Mouse (Mus musculus) left cerebral cortex, adult 2 months (tissue): ENCODE measurements around the gene Gcnt2. TPM values are rescaled to one million over a fixed set of nuclear protein-coding genes. Genes with fewer than 3 reads are reported as not detected.

Experiments
- DNase-seq, 2 experiments: peaks; one replicate each; pipeline ENCODE4 v3.0.0; 2021 to 2022; ENCODE audit warnings: low spot score in 2 of 2, mixed read lengths in 1 of 2; ENCODE audit errors: extremely low spot score in 1 of 2
- H3K27ac ChIP-seq: fragments of 200-600 bp; 2 replicates; pipeline ENCODE4 v1.8.1; 2022
- H3K4me3 ChIP-seq: fragments of 200-600 bp; 2 replicates; pipeline ENCODE4 v1.8.1; 2022
- CTCF ChIP-seq: fragments of 200-600 bp; IDR thresholded peaks from 2 replicates; pipeline ENCODE4 v1.8.1; 2022; ENCODE audit warnings: antibody characterized with exemption, mild to moderate bottlenecking, moderate library complexity
- intact Hi-C: fragments of 180-260 bp; cut with DNase I; formaldehyde crosslinking; loops from one replicate; pipeline ENCODE4 v1.15.1; 2025
- total RNA-seq, 2 experiments: library from RNA; stranded (reverse); gene quantifications; 2 replicates each; pipeline ENCODE4 v1.2.3; 2021

The Gcnt2 gene
- total RNA-seq, 2 experiments from 2014 or later: 21.1 to 21.7 TPM

- Histone ChIP-seq H3K4me3 (no peak overlapping the region), H3K27ac (no peak overlapping the region)
- intact Hi-C loops: no loop called here
- TF ChIP-seq CTCF: no peak
- no peak for DNase-seq
Measured at GRCm38 (mm10) chr13:40932573-40932972, 73.0 kb downstream of the Gcnt2 start.

DNA sequence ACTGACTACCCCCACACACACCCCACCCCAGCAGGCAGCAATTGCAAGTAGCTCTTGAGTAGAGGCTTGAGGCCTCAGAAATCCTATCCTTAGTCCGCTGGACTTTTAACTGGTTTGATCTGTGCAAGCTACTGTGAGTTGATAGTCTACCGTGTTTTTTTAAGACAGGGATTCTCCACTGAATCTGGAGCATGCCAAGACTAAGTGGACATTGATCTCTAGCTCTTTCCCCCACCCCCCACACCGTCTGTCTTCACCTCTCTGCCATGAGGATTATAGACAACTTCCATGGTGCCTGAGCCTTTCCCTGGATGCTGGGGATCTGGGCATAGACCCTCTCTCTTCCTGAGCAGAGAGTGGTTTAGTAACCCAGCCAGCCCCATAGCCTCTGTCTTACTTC is 74.8 kb downstream of the Gcnt2 start:
- no peak for DNase-seq
- no peak overlapping the region for H3K4me3 ChIP-seq
- intact Hi-C loops: no loop called here
- no peak for TF ChIP-seq CTCF
- H3K27ac ChIP-seq: no peak overlapping the region

- intact Hi-C loops: no loop called here
- DNase-seq: no peak
- no peak overlapping the region for H3K27ac ChIP-seq
- no peak for TF ChIP-seq CTCF
- no peak overlapping the region for H3K4me3 ChIP-seq
Measured at GRCm38 (mm10) chr13:40937586-40937985, 78.0 kb downstream of the Gcnt2 start.

DNA sequence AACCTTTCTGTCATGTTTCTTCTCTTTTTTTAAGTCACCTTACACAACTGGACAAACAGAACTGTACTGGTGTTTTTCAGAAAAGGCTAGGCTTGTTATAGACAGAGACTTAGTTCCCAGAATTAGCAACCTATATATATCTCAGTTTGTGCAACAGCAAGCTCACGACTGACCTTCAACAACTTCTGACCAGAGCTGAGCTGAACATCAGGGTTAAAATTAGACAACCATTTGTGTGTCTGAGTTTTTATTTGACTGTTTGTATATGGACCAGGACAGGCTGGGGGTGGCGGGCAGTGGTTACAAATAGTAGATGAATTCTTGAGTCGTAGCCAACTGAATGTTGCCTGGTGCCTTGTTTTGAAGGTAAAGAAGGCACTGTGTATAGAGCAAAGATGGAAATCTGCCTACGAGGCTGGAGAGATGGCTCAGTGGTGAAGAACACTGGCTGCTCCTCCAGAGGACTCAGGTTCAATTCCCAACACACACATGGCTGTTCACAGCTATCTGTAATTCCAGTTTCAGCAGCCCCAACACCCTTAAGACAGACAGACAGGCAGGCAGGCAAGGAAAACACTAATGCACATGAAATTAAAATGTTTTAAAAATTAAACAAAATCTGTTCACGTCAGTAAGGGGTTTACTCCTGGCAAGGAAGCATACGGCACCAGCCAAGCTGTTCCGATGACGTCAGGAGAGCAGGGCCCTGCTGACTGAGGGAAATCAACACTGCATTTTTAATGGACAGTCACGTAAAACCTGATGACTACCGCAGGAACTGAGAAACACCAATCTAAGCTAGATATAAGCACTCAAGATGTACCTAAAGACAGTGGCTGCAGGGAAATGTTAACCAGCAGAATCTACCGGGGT is 79.2 kb downstream of the Gcnt2 start:
- intact Hi-C loops: no loop called here
- peak overlapping the region; percentile 41; the same call in 1 of the 2 replicates for H3K27ac ChIP-seq
- no peak for TF ChIP-seq CTCF
- H3K4me3 ChIP-seq: no peak overlapping the region
- DNase-seq: no peak

DNA sequence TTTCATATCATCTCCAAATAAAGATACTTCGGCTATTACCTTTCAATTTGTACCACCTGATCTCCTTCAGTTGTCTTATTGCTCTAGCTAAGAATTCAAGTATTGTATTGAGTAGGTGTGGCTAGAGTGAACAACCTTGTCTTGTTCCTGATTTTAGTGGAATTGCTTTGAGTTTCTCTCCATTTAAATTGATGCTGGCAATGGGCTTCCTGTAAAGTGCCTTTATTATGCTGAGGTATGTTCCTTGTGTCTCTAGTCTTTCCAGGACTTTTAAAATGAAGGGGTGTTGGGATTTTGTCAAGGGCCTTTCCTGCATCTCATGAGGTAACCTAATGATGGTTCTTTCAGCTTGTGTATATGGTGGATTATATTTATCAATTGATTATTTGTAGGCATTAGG is 83.5 kb downstream of the Gcnt2 start:
- Histone ChIP-seq H3K27ac (no peak overlapping the region), H3K4me3 (no peak overlapping the region)
- DNase-seq: no peak
- intact Hi-C loops: no loop called here
- TF ChIP-seq CTCF: no peak

DNA sequence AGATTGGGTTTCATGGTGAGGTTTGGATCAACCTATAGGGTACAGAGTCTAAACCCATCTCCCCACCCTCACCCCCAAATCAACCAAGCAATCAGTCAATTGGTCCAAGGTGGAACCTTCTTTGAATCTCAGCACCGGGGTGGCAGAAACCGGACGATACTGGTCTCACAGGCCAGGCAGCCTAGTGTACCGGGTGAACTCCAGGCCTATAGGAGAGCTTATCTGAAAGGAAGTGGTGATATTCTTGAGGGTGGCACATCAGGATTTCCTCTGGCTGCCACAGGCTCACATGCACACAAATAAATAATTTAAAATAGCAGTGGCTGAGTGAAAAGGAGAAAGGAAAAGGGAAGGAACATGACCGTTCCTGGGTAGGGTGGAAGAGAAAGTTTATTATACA is 84.4 kb downstream of the Gcnt2 start:
- no peak overlapping the region for H3K27ac ChIP-seq
- TF ChIP-seq CTCF: no peak
- no peak overlapping the region for H3K4me3 ChIP-seq
- intact Hi-C loops: no loop called here
- no peak for DNase-seq

GRCm38 (mm10) chr13:40944346-40944745 is 84.8 kb downstream of the Gcnt2 start:
- no peak overlapping the region for H3K27ac ChIP-seq
- intact Hi-C loops: no loop called here

GRCm38 (mm10) chr13:40946513-40946912 is 87.0 kb downstream of the Gcnt2 start:
- Histone ChIP-seq H3K4me3 (no peak overlapping the region), H3K27ac (no peak overlapping the region)
- DNase-seq: no peak
- no peak for TF ChIP-seq CTCF
- intact Hi-C loops: no loop called here

More at GRCm38 (mm10) chr13:40944346-40944745, 84.8 kb downstream of the Gcnt2 start:
- no peak overlapping the region for H3K4me3 ChIP-seq
- DNase-seq: no peak
- TF ChIP-seq CTCF: no peak

- no peak for TF ChIP-seq CTCF
- H3K4me3 ChIP-seq: no peak overlapping the region
- no peak for DNase-seq
- H3K27ac ChIP-seq: no peak overlapping the region
- intact Hi-C loops: no loop called here
Measured at GRCm38 (mm10) chr13:40947538-40948205, 88.1 kb downstream of the Gcnt2 start.

DNA sequence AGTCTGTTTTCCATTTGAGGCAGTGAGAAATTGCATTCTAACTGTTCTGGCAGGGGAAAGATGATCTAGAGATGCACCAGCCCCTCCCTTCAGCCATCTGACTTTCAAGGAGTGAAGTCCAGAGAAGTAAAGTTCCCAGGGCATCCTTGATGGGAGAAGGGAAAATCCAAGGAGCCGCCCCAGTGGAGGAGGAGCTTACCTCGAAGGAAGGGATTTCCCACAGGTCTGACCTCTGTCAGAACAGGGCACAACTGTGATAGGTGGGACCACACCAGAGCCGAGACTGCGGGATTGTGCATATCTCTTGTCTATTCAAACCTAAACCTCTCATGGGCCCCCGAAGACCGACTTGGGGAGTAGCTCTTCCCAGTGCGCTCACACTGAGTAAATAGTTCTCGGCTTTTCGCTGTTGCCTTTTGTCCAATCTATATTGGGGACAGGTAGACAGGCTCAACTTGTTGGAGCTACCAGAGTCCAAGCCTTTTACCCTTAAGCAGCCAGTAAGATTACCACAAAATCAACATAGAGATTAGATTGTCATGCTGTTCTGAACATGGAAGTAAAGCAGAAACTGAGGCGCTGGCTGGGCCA is 91.9 kb downstream of the Gcnt2 start:
- no peak for DNase-seq
- Histone ChIP-seq H3K4me3 (no peak overlapping the region), H3K27ac (no peak overlapping the region)
- TF ChIP-seq CTCF: no peak
- intact Hi-C loops: no loop called here

DNA sequence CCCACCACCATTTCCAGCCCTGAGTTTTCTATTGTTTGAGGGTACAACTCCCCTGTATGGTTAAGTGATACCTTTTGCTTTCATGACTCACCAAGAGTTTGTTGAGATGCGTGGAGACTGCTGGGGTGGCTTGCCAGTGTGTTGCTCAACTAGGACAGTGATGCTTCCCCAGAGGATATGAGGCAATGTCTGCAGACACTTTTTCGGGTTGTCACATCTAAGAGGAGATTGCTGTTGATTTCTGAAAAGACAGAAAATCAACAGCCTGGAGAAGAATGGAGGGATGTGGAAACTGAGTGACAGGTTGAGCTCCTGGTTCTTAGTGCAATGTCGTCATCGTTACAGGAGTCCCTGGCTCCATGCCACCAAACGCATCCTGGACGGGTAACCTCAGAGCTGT is 93.7 kb downstream of the Gcnt2 start:
- no peak for TF ChIP-seq CTCF
- intact Hi-C loops: no loop called here
- DNase-seq: no peak

GRCm38 (mm10) chr13:40955773-40956172 is 96.2 kb downstream of the Gcnt2 start:
- no peak for TF ChIP-seq CTCF
- Histone ChIP-seq H3K27ac (no peak overlapping the region), H3K4me3 (no peak overlapping the region)
- no peak for DNase-seq
- intact Hi-C loops: no loop called here

More for the DNA sequence above, 93.7 kb downstream of the Gcnt2 start:
- no peak overlapping the region for H3K4me3 ChIP-seq
- no peak overlapping the region for H3K27ac ChIP-seq
